Comparison of ENCODE assay signal across 1 mouse cellular context in genomic region chr19:5862335-5863085, GRCm38 (mm10).
A peak's percentile ranks its signal among the peaks of the same experiment; 100 is the strongest.
TF ChIP-seq lines count a peak whose summit lies in the region.

No protein-coding gene starts in this region.

TF ChIP-seq in MEL, 35 proteins besides CTCF, POLR2A, EP300 and RAD21:
- TF ChIP-seq BHLHE40 (IDR thresholded peaks at IDR 0.05; ENCODE audit: borderline replicate concordance, low read depth, low read length) (no peak), CHD1 (IDR thresholded peaks at IDR 0.05; ENCODE audit: low read depth, low read length) (no peak), MYB (IDR thresholded peaks at IDR 0.05; ENCODE audit: low read depth, low read length) (no peak), MEF2A (IDR thresholded peaks at IDR 0.05; ENCODE audit: extremely low read depth, insufficient replicate concordance, low read depth, low read length, poor library complexity, severe bottlenecking) (no peak), UBTF (IDR thresholded peaks at IDR 0.05; ENCODE audit: borderline replicate concordance, insufficient read depth, low read depth, low read length) (no peak), ZMIZ1 (IDR thresholded peaks at IDR 0.05; ENCODE audit: low read depth, low read length) (no peak), MXI1 (IDR thresholded peaks at IDR 0.05; ENCODE audit: low read depth, low read length) (no peak), ZC3H11A (IDR thresholded peaks at IDR 0.05; ENCODE audit: low read depth, low read length) (0 out of 2 replicates have a peak, but pooled peaks have one; percentile 17), GABPA (IDR thresholded peaks at IDR 0.05; ENCODE audit: low read depth, low read length) (no peak), SMC3 (IDR thresholded peaks at IDR 0.05; ENCODE audit: low read depth, low read length) (peak; percentile 51)
